Mouse (Mus musculus) limb, embryonic 13.5 days (tissue): ENCODE measurements around the gene Zfyve28. TPM values are rescaled to one million over a fixed set of nuclear protein-coding genes. Genes with fewer than 3 reads are reported as not detected.

Source experiments
- ATAC-seq: fragments of 200-750 bp; cut with Nextera tagmentation; 2 replicates; pipeline ENCODE4 v1.8.0; 2017; ENCODE audit warnings: low read depth, moderate number of reproducible peaks, moderate TSS enrichment; ENCODE audit not compliant: low FRiP score
- H3K27ac ChIP-seq: fragments of 300-500 bp; sonication (generic); 2 replicates; pipeline ENCODE4 v1.5.1; 2015; ENCODE audit warnings: inconsistent platforms, mild to moderate bottlenecking, moderate library complexity
- H3K27me3 ChIP-seq: fragments of 300-500 bp; sonication (generic); 2 replicates; pipeline ENCODE4 v1.6.1; 2015; ENCODE audit warnings: mild to moderate bottlenecking, inconsistent platforms
- H3K36me3 ChIP-seq: fragments of 300-500 bp; sonication (generic); 2 replicates; pipeline ENCODE4 v1.6.1; 2015; ENCODE audit warnings: inconsistent platforms, mild to moderate bottlenecking, moderate library complexity
- H3K4me1 ChIP-seq: fragments of 300-500 bp; sonication (generic); 2 replicates; pipeline ENCODE4 v1.6.1; 2015; ENCODE audit warnings: inconsistent platforms
- H3K4me2 ChIP-seq: fragments of 300-500 bp; sonication (generic); replicated peaks from 2 replicates; pipeline ENCODE4 v1.6.1; 2015; ENCODE audit warnings: inconsistent platforms, mild to moderate bottlenecking, moderate library complexity
- H3K4me3 ChIP-seq: fragments of 300-500 bp; sonication (generic); 2 replicates; pipeline ENCODE4 v1.5.1; 2015; ENCODE audit warnings: moderate library complexity, mild to moderate bottlenecking, inconsistent platforms
- H3K9ac ChIP-seq: fragments of 300-500 bp; sonication (generic); 2 replicates; pipeline ENCODE4 v1.6.1; 2015; ENCODE audit warnings: mild to moderate bottlenecking, inconsistent platforms
- H3K9me3 ChIP-seq: fragments of 300-500 bp; sonication (generic); 2 replicates; pipeline ENCODE4 v1.6.1; 2016; ENCODE audit warnings: inconsistent platforms
- WGBS: fragments of 180-500 bp; shearing (Covaris S2); methylation state at CpG from one replicate; pipeline ENCODE4 v1.1.7; 2015; 5-methylcytosine and 5-hydroxymethylcytosine counted together
- polyA plus RNA-seq: library from polyadenylated mRNA; unstranded; fragments of >200 nt; fragmentation: Nextera tagmentation; extraction: Ambion mirVana; gene quantifications from 2 replicates; pipeline ENCODE4 v1.2.1, GENCODE M21; 2015

The Zfyve28 gene
- polyA plus RNA-seq, 1 experiment from 2014 or later, result 1.3 TPM

- peak overlapping the region; percentile 19; the same call in 1 of the 2 replicates for H3K4me2 ChIP-seq
- ATAC-seq, result 0 out of 2 replicates have a peak, but pooled peaks have one; percentile 51
- H3K4me3 ChIP-seq, result no peak overlapping the region
- WGBS, result 37% methylated on average over 15 of the region's 15 CpGs
- H3K4me1 ChIP-seq, result peaks cover 12% of the 10 kb centered on the region; the same call in 1 of the 2 replicates
- H3K27me3 ChIP-seq, result no peaks in the 10 kb centered on the region
- no peaks in the 10 kb centered on the region for H3K9me3 ChIP-seq
- H3K27ac ChIP-seq, result no peak overlapping the region
- H3K9ac ChIP-seq, result no peak overlapping the region
- no peaks in the 10 kb centered on the region for H3K36me3 ChIP-seq
Measured at GRCm38 (mm10) chr5:34242224-34242963, 45.9 kb downstream of the Zfyve28 start.

- Histone ChIP-seq H3K9me3 (no peaks in the 10 kb centered on the region), H3K4me2 (no peak overlapping the region), H3K27ac (no peak overlapping the region), H3K4me3 (no peak overlapping the region), H3K36me3 (no peaks in the 10 kb centered on the region), H3K27me3 (no peaks in the 10 kb centered on the region), H3K4me1 (peaks cover 14% of the 10 kb centered on the region; the same call in 1 of the 2 replicates), H3K9ac (no peak overlapping the region)
- 85% methylated on average over 6 of the region's 6 CpGs for WGBS
- no peak for ATAC-seq
Measured at GRCm38 (mm10) chr5:34238444-34238843, 49.8 kb downstream of the Zfyve28 start.

- Histone ChIP-seq H3K4me3 (no peak overlapping the region), H3K9me3 (no peaks in the 10 kb centered on the region), H3K27ac (no peak overlapping the region), H3K4me1 (0 out of 2 replicates have a peak, but pooled peaks cover 9% of the 10 kb centered on the region), H3K36me3 (no peaks in the 10 kb centered on the region), H3K4me2 (no peak overlapping the region), H3K9ac (no peak overlapping the region), H3K27me3 (no peaks in the 10 kb centered on the region)
- 56% methylated on average over 10 of the region's 10 CpGs for WGBS
- no peak for ATAC-seq
Measured at GRCm38 (mm10) chr5:34235898-34236420, 52.3 kb downstream of the Zfyve28 start.

- no peak for ATAC-seq
- H3K4me2 ChIP-seq, result no peak overlapping the region
- H3K9me3 ChIP-seq, result no peaks in the 10 kb centered on the region
- 0 out of 2 replicates have a peak, but pooled peaks cover 9% of the 10 kb centered on the region for H3K4me1 ChIP-seq
- no peak overlapping the region for H3K27ac ChIP-seq
- 55% methylated on average over 4 of the region's 4 CpGs for WGBS
- H3K36me3 ChIP-seq, result no peaks in the 10 kb centered on the region
- H3K4me3 ChIP-seq, result no peak overlapping the region
- no peak overlapping the region for H3K9ac ChIP-seq
- no peaks in the 10 kb centered on the region for H3K27me3 ChIP-seq
Measured at GRCm38 (mm10) chr5:34235056-34235455, 53.2 kb downstream of the Zfyve28 start.

- Histone ChIP-seq H3K9me3 (no peaks in the 10 kb centered on the region), H3K4me1 (0 out of 2 replicates have a peak, but pooled peaks cover 9% of the 10 kb centered on the region), H3K9ac (no peak overlapping the region), H3K27me3 (no peaks in the 10 kb centered on the region), H3K27ac (no peak overlapping the region), H3K4me2 (no peak overlapping the region), H3K4me3 (no peak overlapping the region), H3K36me3 (no peaks in the 10 kb centered on the region)
- ATAC-seq, result no peak
- WGBS, result 80% methylated on average over 6 of the region's 6 CpGs
Measured at GRCm38 (mm10) chr5:34233221-34233515, 55.1 kb downstream of the Zfyve28 start.

GRCm38 (mm10) chr5:34232481-34233220, 55.6 kb downstream of the Zfyve28 start:
- H3K36me3 ChIP-seq, result no peaks in the 10 kb centered on the region
- no peaks in the 10 kb centered on the region for H3K27me3 ChIP-seq
- 34% methylated on average over 8 of the region's 8 CpGs for WGBS
- H3K9ac ChIP-seq, result no peak overlapping the region
- no peak overlapping the region for H3K27ac ChIP-seq
- no peak overlapping the region for H3K4me2 ChIP-seq
- 0 out of 2 replicates have a peak, but pooled peaks cover 9% of the 10 kb centered on the region for H3K4me1 ChIP-seq
- H3K9me3 ChIP-seq, result no peaks in the 10 kb centered on the region
- ATAC-seq, result no peak
- H3K4me3 ChIP-seq, result no peak overlapping the region

- H3K4me3 ChIP-seq, result no peak overlapping the region
- H3K9me3 ChIP-seq, result no peaks in the 10 kb centered on the region
- ATAC-seq, result no peak
- H3K27ac ChIP-seq, result no peak overlapping the region
- H3K9ac ChIP-seq, result no peak overlapping the region
- H3K27me3 ChIP-seq, result no peaks in the 10 kb centered on the region
- WGBS, result 85% methylated on average over 6 of the region's 6 CpGs
- H3K4me2 ChIP-seq, result no peak overlapping the region
- 0 out of 2 replicates have a peak, but pooled peaks cover 9% of the 10 kb centered on the region for H3K4me1 ChIP-seq
- H3K36me3 ChIP-seq, result no peaks in the 10 kb centered on the region
Measured at GRCm38 (mm10) chr5:34231901-34232300, 56.3 kb downstream of the Zfyve28 start.

- no peak overlapping the region for H3K9ac ChIP-seq
- H3K4me2 ChIP-seq, result no peak overlapping the region
- 67% methylated on average over 9 of the region's 9 CpGs for WGBS
- no peak for ATAC-seq
- no peaks in the 10 kb centered on the region for H3K9me3 ChIP-seq
- no peak overlapping the region for H3K4me3 ChIP-seq
- no peaks in the 10 kb centered on the region for H3K36me3 ChIP-seq
- H3K27ac ChIP-seq, result no peak overlapping the region
- H3K4me1 ChIP-seq, result 0 out of 2 replicates have a peak, but pooled peaks cover 9% of the 10 kb centered on the region
- H3K27me3 ChIP-seq, result no peaks in the 10 kb centered on the region
Measured at GRCm38 (mm10) chr5:34230599-34231485, 57.4 kb downstream of the Zfyve28 start.

GRCm38 (mm10) chr5:34229503-34229902, 58.7 kb downstream of the Zfyve28 start:
- Histone ChIP-seq H3K27ac (no peak overlapping the region), H3K9me3 (no peaks in the 10 kb centered on the region), H3K36me3 (no peaks in the 10 kb centered on the region), H3K27me3 (no peaks in the 10 kb centered on the region), H3K4me1 (0 out of 2 replicates have a peak, but pooled peaks cover 9% of the 10 kb centered on the region), H3K4me2 (no peak overlapping the region), H3K9ac (no peak overlapping the region), H3K4me3 (no peak overlapping the region)
- no peak for ATAC-seq
- WGBS, result 87% methylated on average over 5 of the region's 5 CpGs

- Histone ChIP-seq H3K27me3 (no peaks in the 10 kb centered on the region), H3K4me3 (no peak overlapping the region), H3K9me3 (no peaks in the 10 kb centered on the region), H3K27ac (no peak overlapping the region), H3K36me3 (no peaks in the 10 kb centered on the region), H3K9ac (no peak overlapping the region), H3K4me1 (no peaks in the 10 kb centered on the region), H3K4me2 (no peak overlapping the region)
- ATAC-seq, result no peak
- 90% methylated on average over 2 of the region's 2 CpGs for WGBS
Measured at GRCm38 (mm10) chr5:34225516-34225915, 62.7 kb downstream of the Zfyve28 start.

GRCm38 (mm10) chr5:34224515-34224914, 63.7 kb downstream of the Zfyve28 start:
- H3K27me3 ChIP-seq, result no peaks in the 10 kb centered on the region
- H3K9ac ChIP-seq, result no peak overlapping the region
- H3K4me1 ChIP-seq, result no peaks in the 10 kb centered on the region
- no peak overlapping the region for H3K27ac ChIP-seq
- H3K4me3 ChIP-seq, result no peak overlapping the region
- 77% methylated on average over 5 of the region's 5 CpGs for WGBS
- H3K4me2 ChIP-seq, result no peak overlapping the region
- no peak for ATAC-seq
- H3K9me3 ChIP-seq, result no peaks in the 10 kb centered on the region
- no peaks in the 10 kb centered on the region for H3K36me3 ChIP-seq
